Mouse (Mus musculus): ENCODE measurements around the gene Fam169b. TPM values are rescaled to one million over a fixed set of nuclear protein-coding genes. Genes with fewer than 3 reads are reported as not detected.
A peak's percentile ranks its signal among the peaks of the same experiment; 100 is the strongest.

Gene Fam169b
- polyA plus RNA-seq (2015; fragmentation: Nextera tagmentation; extraction: Ambion mirVana): 0.39 and 0.41 TPM in 2 replicates

DNA sequence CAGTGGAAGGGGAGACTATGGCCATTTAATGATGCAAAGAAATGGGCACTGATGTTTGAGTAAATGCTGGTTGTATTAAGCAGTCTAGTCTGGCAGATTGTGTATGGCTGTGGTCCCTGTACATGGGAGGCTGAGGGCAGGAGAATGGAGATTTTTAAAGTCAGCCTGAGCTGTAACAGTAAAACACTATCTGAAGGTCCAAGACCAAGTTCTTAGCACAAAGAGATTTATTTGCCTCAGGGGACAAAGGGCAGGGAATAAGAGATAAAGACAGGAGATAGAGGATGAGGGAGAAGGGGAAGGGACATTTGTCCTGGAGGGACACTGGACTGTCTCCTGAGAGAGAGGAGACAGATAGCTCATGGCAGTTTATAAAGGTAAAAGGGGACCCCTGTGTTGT is at the start of gene Fam169b:
TSS of gene Fam169b (plus strand) at position 325 of the 400 bp plus-strand sequence.
- H3K27me3 ChIP-seq (replicated peaks): peaks cover 45% of the 10 kb centered on the region
- H3K36me3 ChIP-seq: no peaks in the 10 kb centered on the region
- no peak within 1 kb of the TSS for H3K27ac ChIP-seq (replicated peaks)
- no peaks in the 10 kb centered on the region for H3K9me3 ChIP-seq
- no peak within 1 kb of the TSS for H3K9ac ChIP-seq
- ATAC-seq (ENCODE audit: extremely low read depth, insufficient number of reproducible peaks, low FRiP score, low TSS enrichment): no peak
- peaks cover 27% of the 10 kb centered on the region for H3K4me1 ChIP-seq
- no peak within 1 kb of the TSS for H3K4me2 ChIP-seq
- H3K4me3 ChIP-seq: no peak within 1 kb of the TSS

DNA sequence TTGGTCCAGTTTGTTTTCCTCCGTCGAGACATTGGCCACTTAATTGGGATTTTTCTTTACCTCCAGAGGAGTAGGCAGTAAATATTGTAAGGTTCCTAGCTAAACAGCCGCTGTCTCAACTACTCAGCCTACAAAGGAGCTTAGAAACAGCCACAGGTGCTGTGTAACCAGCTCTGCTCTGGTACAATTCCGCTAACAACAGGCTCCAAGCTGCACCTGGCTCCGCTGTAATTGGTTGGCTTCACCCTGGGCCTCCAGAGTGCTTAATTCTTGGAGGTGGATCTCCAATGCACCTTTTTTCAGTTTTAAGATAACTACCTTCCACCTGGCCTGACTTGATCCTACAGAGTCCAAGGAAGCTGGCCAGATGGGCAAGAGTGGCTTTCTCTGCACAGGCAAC is 49.6 kb upstream of the Fam169b start:
- H3K4me1 ChIP-seq: peaks cover 21% of the 10 kb centered on the region
- no peak overlapping the region for H3K4me3 ChIP-seq
- WGBS: 94% methylated on average over 5 of the region's 5 CpGs
- H3K27me3 ChIP-seq (replicated peaks): no peaks in the 10 kb centered on the region
- no peaks in the 10 kb centered on the region for H3K9me3 ChIP-seq
- H3K27ac ChIP-seq (replicated peaks): no peak overlapping the region
- H3K4me2 ChIP-seq: no peak overlapping the region
- no peak for ATAC-seq (ENCODE audit: extremely low read depth, insufficient number of reproducible peaks, low FRiP score, low TSS enrichment)
- peaks cover 93% of the 10 kb centered on the region for H3K36me3 ChIP-seq
- no peak overlapping the region for H3K9ac ChIP-seq

GRCm38 (mm10) chr7:68225427-68226054 is 48.1 kb upstream of the Fam169b start:
- Histone ChIP-seq H3K9me3 (no peaks in the 10 kb centered on the region), H3K27ac (replicated peaks) (no peak overlapping the region), H3K36me3 (peaks cover 93% of the 10 kb centered on the region), H3K4me2 (no peak overlapping the region), H3K4me1 (peaks cover 21% of the 10 kb centered on the region), H3K27me3 (replicated peaks) (no peaks in the 10 kb centered on the region), H3K9ac (no peak overlapping the region), H3K4me3 (no peak overlapping the region)
- ATAC-seq (ENCODE audit: extremely low read depth, insufficient number of reproducible peaks, low FRiP score, low TSS enrichment): no peak
- 74% methylated on average over 9 of the region's 9 CpGs for WGBS

GRCm38 (mm10) chr7:68227021-68227420 is 46.6 kb upstream of the Fam169b start:
- ATAC-seq (ENCODE audit: extremely low read depth, insufficient number of reproducible peaks, low FRiP score, low TSS enrichment): no peak
- Histone ChIP-seq H3K4me3 (no peak overlapping the region), H3K36me3 (peaks cover 88% of the 10 kb centered on the region), H3K9ac (no peak overlapping the region), H3K4me2 (no peak overlapping the region), H3K4me1 (peaks cover 30% of the 10 kb centered on the region), H3K27me3 (replicated peaks) (no peaks in the 10 kb centered on the region), H3K27ac (replicated peaks) (no peak overlapping the region), H3K9me3 (no peaks in the 10 kb centered on the region)
- WGBS: 77% methylated on average over 11 of the region's 11 CpGs

DNA sequence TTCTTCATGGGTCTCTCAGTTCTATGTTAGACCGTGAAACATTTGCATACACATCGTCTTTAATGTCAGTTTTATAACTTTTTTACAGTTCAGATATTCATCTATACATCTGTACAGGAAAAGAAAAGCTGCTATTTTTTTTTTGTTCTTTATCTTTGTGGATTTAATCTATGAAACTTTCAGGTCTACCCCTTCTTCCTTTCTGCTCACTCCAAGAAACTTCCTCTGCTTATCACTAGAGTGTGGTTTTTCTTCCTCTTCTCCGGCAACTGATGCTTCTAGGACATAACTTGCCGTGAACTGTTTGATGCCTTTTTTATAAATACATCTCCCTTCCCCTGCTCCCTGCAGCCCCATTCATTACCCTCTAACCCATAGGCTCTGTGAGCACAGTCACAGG is 46.0 kb upstream of the Fam169b start:
- 80% methylated on average over 4 of the region's 4 CpGs for WGBS
- no peaks in the 10 kb centered on the region for H3K27me3 ChIP-seq (replicated peaks)
- no peak overlapping the region for H3K4me3 ChIP-seq
- no peak overlapping the region for H3K9ac ChIP-seq
- no peak for ATAC-seq (ENCODE audit: extremely low read depth, insufficient number of reproducible peaks, low FRiP score, low TSS enrichment)
- peaks cover 32% of the 10 kb centered on the region for H3K4me1 ChIP-seq
- peaks cover 83% of the 10 kb centered on the region for H3K36me3 ChIP-seq
- H3K4me2 ChIP-seq: no peak overlapping the region
- H3K9me3 ChIP-seq: no peaks in the 10 kb centered on the region
- H3K27ac ChIP-seq (replicated peaks): no peak overlapping the region

DNA sequence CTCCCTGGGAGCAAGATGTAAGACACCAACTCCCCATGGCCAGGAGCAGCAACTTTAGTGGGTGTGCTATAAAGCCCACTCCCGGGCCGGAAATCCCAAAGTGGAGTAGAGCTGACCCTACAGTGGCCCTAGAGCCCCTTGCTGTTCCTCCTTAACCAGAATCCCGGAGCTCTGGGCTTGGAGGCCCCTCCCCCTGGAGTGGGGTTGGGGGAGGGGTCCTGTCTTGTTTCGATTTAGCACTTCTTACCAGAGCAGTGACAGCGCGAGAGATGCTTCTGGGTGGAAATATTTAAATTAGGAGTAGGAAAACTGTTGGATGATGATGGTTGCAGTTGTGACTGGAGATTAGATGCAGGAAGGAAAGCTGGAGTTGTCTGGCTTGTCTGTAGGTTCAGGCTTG is 45.1 kb upstream of the Fam169b start:
- WGBS: 41% methylated on average over 6 of the region's 6 CpGs
- H3K4me1 ChIP-seq: peaks cover 30% of the 10 kb centered on the region
- H3K9ac ChIP-seq: no peak overlapping the region
- H3K36me3 ChIP-seq: peaks cover 75% of the 10 kb centered on the region
- H3K4me2 ChIP-seq: no peak overlapping the region
- H3K9me3 ChIP-seq: no peaks in the 10 kb centered on the region
- ATAC-seq (ENCODE audit: extremely low read depth, insufficient number of reproducible peaks, low FRiP score, low TSS enrichment): no peak
- no peak overlapping the region for H3K4me3 ChIP-seq
- H3K27ac ChIP-seq (replicated peaks): no peak overlapping the region
- H3K27me3 ChIP-seq (replicated peaks): no peaks in the 10 kb centered on the region

GRCm38 (mm10) chr7:68230831-68231230 is 42.8 kb upstream of the Fam169b start:
- Histone ChIP-seq H3K4me1 (peaks cover 32% of the 10 kb centered on the region), H3K27ac (replicated peaks) (no peak overlapping the region), H3K4me3 (no peak overlapping the region), H3K9ac (no peak overlapping the region), H3K36me3 (peaks cover 52% of the 10 kb centered on the region), H3K27me3 (replicated peaks) (no peaks in the 10 kb centered on the region), H3K9me3 (no peaks in the 10 kb centered on the region), H3K4me2 (no peak overlapping the region)
- WGBS: 91% methylated on average over 9 of the region's 9 CpGs
- ATAC-seq (ENCODE audit: extremely low read depth, insufficient number of reproducible peaks, low FRiP score, low TSS enrichment): no peak

DNA sequence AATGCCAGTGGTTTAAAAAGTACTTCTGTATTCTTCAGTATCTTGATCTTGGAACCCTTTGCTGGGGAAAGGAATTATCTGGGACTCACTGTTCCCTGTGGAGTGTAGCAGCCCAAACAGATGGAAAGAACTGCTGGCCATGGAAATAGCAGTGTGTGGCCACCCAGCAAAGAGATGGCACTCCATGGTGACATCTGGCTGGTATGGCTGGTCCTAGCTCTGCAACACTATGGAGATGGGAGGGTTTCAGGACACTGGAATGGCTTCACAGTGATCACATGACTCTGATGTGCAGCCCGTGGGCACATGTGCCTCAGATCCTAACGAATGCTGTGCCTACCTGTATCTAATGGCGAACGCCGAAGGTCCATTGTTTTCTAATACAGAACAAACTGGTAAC is 41.1 kb upstream of the Fam169b start:
- Histone ChIP-seq H3K27ac (replicated peaks) (no peak overlapping the region), H3K4me2 (no peak overlapping the region), H3K4me3 (no peak overlapping the region), H3K36me3 (peaks cover 35% of the 10 kb centered on the region), H3K9me3 (no peaks in the 10 kb centered on the region), H3K9ac (no peak overlapping the region), H3K27me3 (replicated peaks) (no peaks in the 10 kb centered on the region), H3K4me1 (peaks cover 31% of the 10 kb centered on the region)
- WGBS: 85% methylated on average over 5 of the region's 5 CpGs
- no peak for ATAC-seq (ENCODE audit: extremely low read depth, insufficient number of reproducible peaks, low FRiP score, low TSS enrichment)

DNA sequence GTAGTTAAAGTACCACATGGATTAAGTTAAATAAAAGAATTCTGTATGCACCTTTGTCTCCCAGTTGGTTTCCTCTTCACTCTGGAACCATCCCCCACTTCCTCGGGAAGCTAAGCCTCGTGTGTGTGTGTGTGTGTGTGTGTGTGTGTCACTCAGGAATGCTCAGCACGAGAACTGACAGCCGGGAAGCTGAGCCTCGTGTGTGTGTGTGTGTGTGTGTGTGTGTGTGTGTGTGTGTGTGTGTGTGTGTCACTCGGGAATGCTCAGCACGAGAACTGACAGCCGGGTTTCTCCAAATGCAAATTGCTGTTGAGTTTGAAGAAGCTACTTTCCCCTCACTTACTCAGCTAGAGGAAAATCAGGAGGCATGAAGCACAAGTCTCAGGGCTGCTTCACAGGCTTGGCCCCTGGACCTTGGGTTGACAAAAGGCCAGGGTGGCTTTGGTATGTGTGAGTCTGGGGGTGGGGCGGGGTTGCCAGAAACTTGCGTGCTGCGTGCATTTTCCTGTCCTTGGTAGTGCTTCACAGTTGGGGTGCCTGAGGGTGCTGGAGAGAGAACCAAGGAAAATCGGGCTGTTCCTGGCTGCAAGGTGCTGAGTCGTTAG is 39.9 kb upstream of the Fam169b start:
- peaks cover 24% of the 10 kb centered on the region for H3K36me3 ChIP-seq
- H3K4me2 ChIP-seq: peak overlapping the region; percentile 49
- peaks cover 27% of the 10 kb centered on the region for H3K4me1 ChIP-seq
- no peak overlapping the region for H3K4me3 ChIP-seq
- ATAC-seq (ENCODE audit: extremely low read depth, insufficient number of reproducible peaks, low FRiP score, low TSS enrichment): no peak
- H3K27ac ChIP-seq (replicated peaks): peak overlapping the region; percentile 55
- WGBS: 34% methylated on average over 9 of the region's 13 CpGs
- no peaks in the 10 kb centered on the region for H3K27me3 ChIP-seq (replicated peaks)
- H3K9ac ChIP-seq: no peak overlapping the region
- no peaks in the 10 kb centered on the region for H3K9me3 ChIP-seq

DNA sequence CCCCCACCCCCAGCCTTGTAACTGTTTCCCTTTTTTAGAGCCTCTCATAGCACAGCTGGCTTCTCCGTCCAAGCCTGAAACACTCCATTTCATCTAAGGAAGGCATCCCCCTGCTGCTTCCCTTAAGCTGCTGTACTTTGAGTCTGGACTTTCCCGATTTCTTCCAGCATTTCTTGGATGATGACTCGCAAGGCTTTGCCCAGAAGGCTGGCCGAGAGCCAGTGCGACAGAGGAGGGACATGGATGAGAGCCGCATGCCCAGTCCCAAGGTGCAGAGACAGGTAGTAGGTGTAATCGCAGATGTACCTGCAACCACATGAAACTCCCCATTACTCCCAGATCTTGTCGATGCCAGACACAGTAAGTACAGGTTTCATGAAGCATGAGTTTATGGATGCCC is 36.8 kb upstream of the Fam169b start:
- 82% methylated on average over 8 of the region's 8 CpGs for WGBS
- Histone ChIP-seq H3K4me3 (no peak overlapping the region), H3K9ac (no peak overlapping the region), H3K4me1 (peaks cover 18% of the 10 kb centered on the region), H3K4me2 (no peak overlapping the region), H3K9me3 (no peaks in the 10 kb centered on the region), H3K27ac (replicated peaks) (no peak overlapping the region), H3K27me3 (replicated peaks) (0 out of 2 replicates have a peak, but pooled peaks cover 10% of the 10 kb centered on the region), H3K36me3 (no peaks in the 10 kb centered on the region)
- no peak for ATAC-seq (ENCODE audit: extremely low read depth, insufficient number of reproducible peaks, low FRiP score, low TSS enrichment)

DNA sequence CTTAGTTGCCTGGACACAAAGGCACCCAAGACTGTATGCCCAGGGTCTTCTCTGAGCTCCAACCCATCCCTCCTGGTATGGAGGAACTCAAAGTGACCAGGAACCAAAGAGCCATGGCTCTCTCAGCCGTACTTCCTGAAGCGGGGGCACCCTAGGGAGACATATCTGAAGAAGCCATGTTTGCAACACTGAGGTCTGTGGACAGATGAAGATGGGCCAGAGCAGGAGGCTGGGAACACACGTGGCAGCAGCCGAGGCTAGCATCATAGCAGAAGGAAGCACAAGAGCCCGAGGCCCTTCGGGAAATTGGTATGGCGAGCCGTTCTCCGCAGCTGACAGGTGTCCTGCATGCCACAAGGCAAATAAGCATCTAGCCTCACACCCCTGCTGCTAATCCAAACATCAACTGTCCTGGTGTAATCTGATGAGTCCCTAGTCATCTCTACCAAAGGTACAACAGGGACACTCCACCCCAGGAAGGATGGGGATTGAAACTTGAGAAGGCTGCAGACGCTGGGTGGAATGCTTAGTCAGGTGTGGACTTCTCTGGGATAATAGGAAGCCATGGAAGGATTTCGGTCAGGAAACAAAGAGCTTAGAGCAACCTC is 34.3 kb upstream of the Fam169b start:
- Histone ChIP-seq H3K4me2 (no peak overlapping the region), H3K9me3 (no peaks in the 10 kb centered on the region), H3K27me3 (replicated peaks) (0 out of 2 replicates have a peak, but pooled peaks cover 10% of the 10 kb centered on the region), H3K4me3 (no peak overlapping the region), H3K4me1 (peaks cover under 1% of the 10 kb centered on the region), H3K9ac (no peak overlapping the region), H3K36me3 (no peaks in the 10 kb centered on the region), H3K27ac (replicated peaks) (no peak overlapping the region)
- WGBS: 50% methylated on average over 11 of the region's 11 CpGs
- no peak for ATAC-seq (ENCODE audit: extremely low read depth, insufficient number of reproducible peaks, low FRiP score, low TSS enrichment)

DNA sequence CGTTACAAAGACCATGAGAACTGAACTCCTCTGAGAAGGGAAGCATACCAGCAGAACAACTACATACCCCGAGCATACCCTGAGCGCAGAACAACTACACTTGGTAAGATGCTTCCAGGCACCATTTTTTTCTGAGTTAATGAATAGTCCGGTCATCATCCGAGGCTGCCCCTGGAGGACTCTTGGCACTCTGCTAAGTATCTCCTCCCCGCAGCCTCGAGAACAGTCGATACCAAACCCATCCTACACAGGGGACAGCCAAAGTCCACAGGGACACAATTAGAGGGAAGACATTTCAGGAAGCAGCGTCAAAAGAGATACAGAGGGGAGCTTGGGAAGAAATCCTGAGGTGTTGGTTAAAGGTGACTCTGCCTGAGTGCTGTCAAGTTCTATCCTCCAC is 32.4 kb upstream of the Fam169b start:
- H3K4me1 ChIP-seq: no peaks in the 10 kb centered on the region
- no peaks in the 10 kb centered on the region for H3K36me3 ChIP-seq
- no peak overlapping the region for H3K9ac ChIP-seq
- H3K4me3 ChIP-seq: no peak overlapping the region
- no peak overlapping the region for H3K27ac ChIP-seq (replicated peaks)
- H3K9me3 ChIP-seq: no peaks in the 10 kb centered on the region
- H3K4me2 ChIP-seq: no peak overlapping the region
- no peak for ATAC-seq (ENCODE audit: extremely low read depth, insufficient number of reproducible peaks, low FRiP score, low TSS enrichment)
- H3K27me3 ChIP-seq (replicated peaks): 0 out of 2 replicates have a peak, but pooled peaks cover 10% of the 10 kb centered on the region
- 76% methylated on average over 9 of the region's 9 CpGs for WGBS
